Mouse (Mus musculus) stomach, postnatal 0 days (tissue): Measurements from ENCODE around the gene C8b.

Experiments used
- CTCF ChIP-seq: IDR thresholded peaks from 2 replicates; pipeline ENCODE4 v1.5.1; 2016; ENCODE audit warnings: antibody characterized with exemption, low read depth, mild to moderate bottlenecking, moderate library complexity
- EP300 ChIP-seq: optimal IDR thresholded peaks from 2 replicates; pipeline ENCODE3; 2016; ENCODE audit warnings: antibody characterized with exemption

GRCm38 (mm10) chr4:104766065-104766464 is at the start of gene C8b:
- no peak for TF ChIP-seq CTCF
- no peak for TF ChIP-seq EP300
